In genomic region chr16:48356417-48356816, GRCm38 (mm10) we compare ENCODE assay signal across 24 mouse cellular contexts. TPM values are rescaled to one million over a fixed set of nuclear protein-coding genes. Genes with fewer than 3 reads are reported as not detected.
DNase-seq lines count a peak whose midpoint lies in the region; ATAC-seq and TF ChIP-seq lines count a peak whose summit lies in the region.
"Had no signal": no experiment of that assay in that cellular context is flagged by ENCODE, and none has a peak within 500 bp of the region (broad histone marks: within the 10 kb centered on the region; RNA-seq: fewer than 3 reads in every experiment).

No protein-coding gene starts in this region.

- no peaks in the 10 kb centered on the region for H3K9me3 ChIP-seq in liver, postnatal 0 days (ENCODE audit: low read length)
- H3K9me3 ChIP-seq in hindbrain, embryonic 12.5 days (replicated peaks): no peaks in the 10 kb centered on the region; the same call in 1 of the 2 replicates
- H3K9me3 ChIP-seq: heart, embryonic 15.5 days; hindbrain, embryonic 15.5 days; limb, embryonic 10.5 days had no signal

- H3K9ac ChIP-seq in liver, adult 2 months (ENCODE audit: low read depth, low read length): no peak overlapping the region
- no peak overlapping the region for H3K9ac ChIP-seq in liver, postnatal 0 days (replicated peaks)
- no peak overlapping the region for H3K9ac ChIP-seq in hindbrain, embryonic 12.5 days
- H3K9ac ChIP-seq: forebrain, postnatal 0 days; heart, embryonic 15.5 days; hindbrain, embryonic 15.5 days; liver, embryonic 14.5 days had no signal

- peak; percentile 1 for DNase-seq in liver, adult 2 months (ENCODE audit: extremely low read depth, low read depth, low spot score)
- DNase-seq in liver, postnatal 0 days: no peak
- DNase-seq in NIH3T3 (ENCODE audit: low read depth): peak; percentile 16
- DNase-seq in adrenal gland, postnatal 10 days: peak; percentile 40
- peak; percentile 48 for DNase-seq in lung, postnatal 36 days
- DNase-seq in left cerebral cortex, adult 11 months (ENCODE audit: low spot score): no peak
- DNase-seq: cerebellum, postnatal 36 days; forebrain, postnatal 0 days; gastrocnemius, postnatal 10 days; kidney, adult 8-10 months; layer of hippocampus, postnatal 36 days; right cerebral cortex, postnatal 4 days; thymus, adult 18-20 months had no signal

- no peaks in the 10 kb centered on the region for H3K4me1 ChIP-seq in liver, adult 2 months (ENCODE audit: control insufficient read depth, insufficient read depth, low read length)
- H3K4me1 ChIP-seq in liver, postnatal 0 days (ENCODE audit: insufficient read depth): no peaks in the 10 kb centered on the region
- no peaks in the 10 kb centered on the region for H3K4me1 ChIP-seq in hindbrain, embryonic 12.5 days
- H3K4me1 ChIP-seq: heart, embryonic 15.5 days; hindbrain, embryonic 15.5 days; limb, embryonic 10.5 days; megakaryocyte, embryonic 14.5 days had no signal

- H3K4me3 ChIP-seq in liver, adult 2 months (ENCODE audit: insufficient read depth, low read depth, low read length): no peak overlapping the region
- H3K4me3 ChIP-seq in liver, postnatal 0 days (ENCODE audit: low read depth, low read length): no peak overlapping the region
- H3K4me3 ChIP-seq in hindbrain, embryonic 12.5 days: no peak overlapping the region
- H3K4me3 ChIP-seq: heart, embryonic 15.5 days; hindbrain, embryonic 15.5 days; limb, embryonic 10.5 days; megakaryocyte, embryonic 14.5 days had no signal

- no peaks in the 10 kb centered on the region for H3K79me2 ChIP-seq in liver, adult 2 months (ENCODE audit: control insufficient read depth, insufficient read depth, low read length)

- TF ChIP-seq CTCF in liver, adult 2 months (IDR thresholded peaks at IDR 0.05; ENCODE audit: low read depth, low read length): no peak
- no peak for TF ChIP-seq CTCF in liver, postnatal 0 days (IDR thresholded peaks at IDR 0.05; ENCODE audit: low read depth)

- ATAC-seq in liver, postnatal 0 days: no peak
- no peak for ATAC-seq in hindbrain, embryonic 12.5 days (ENCODE audit: low FRiP score)
- ATAC-seq: forebrain, postnatal 0 days; midbrain, embryonic 16.5 days; Patski had no signal

- no peak for TF ChIP-seq POLR2A in liver, adult 2 months (IDR thresholded peaks at IDR 0.05; ENCODE audit: extremely low read depth, insufficient read depth, low read length)

- TF ChIP-seq EP300 in liver, postnatal 0 days (IDR thresholded peaks at IDR 0.05; ENCODE audit: low read depth): no peak

- WGBS in liver, adult 2 months: 66% methylated on average over 1 of the region's 1 CpGs
- 88% methylated on average over 1 of the region's 1 CpGs for WGBS in liver, postnatal 0 days (ENCODE audit: insufficient replicate concordance)
- WGBS in hindbrain, embryonic 12.5 days: 97% methylated on average over 1 of the region's 1 CpGs

- H3K4me2 ChIP-seq in liver, postnatal 0 days (ENCODE audit: low read depth, low read length): no peak overlapping the region
- H3K4me2 ChIP-seq in hindbrain, embryonic 12.5 days (replicated peaks): no peak overlapping the region
- H3K4me2 ChIP-seq: heart, embryonic 15.5 days; hindbrain, embryonic 15.5 days had no signal

- H3K36me3 ChIP-seq in liver, adult 2 months (ENCODE audit: control insufficient read depth, insufficient read depth, low read length): no peaks in the 10 kb centered on the region
- H3K36me3 ChIP-seq in liver, postnatal 0 days (replicated peaks; ENCODE audit: insufficient read depth, low read length): no peaks in the 10 kb centered on the region
- no peaks in the 10 kb centered on the region for H3K36me3 ChIP-seq in hindbrain, embryonic 12.5 days
- H3K36me3 ChIP-seq: heart, embryonic 15.5 days; hindbrain, embryonic 15.5 days; limb, embryonic 10.5 days had no signal

- H3K27me3 ChIP-seq in liver, adult 2 months (ENCODE audit: control insufficient read depth, insufficient read depth, low read length): no peaks in the 10 kb centered on the region
- no peaks in the 10 kb centered on the region for H3K27me3 ChIP-seq in liver, postnatal 0 days (ENCODE audit: insufficient read depth, low read length)
- H3K27me3 ChIP-seq in hindbrain, embryonic 12.5 days: no peaks in the 10 kb centered on the region
- H3K27me3 ChIP-seq: heart, embryonic 15.5 days; hindbrain, embryonic 15.5 days; megakaryocyte, embryonic 14.5 days; Patski had no signal

- no peak overlapping the region for H3K27ac ChIP-seq in liver, adult 2 months (replicated peaks; ENCODE audit: insufficient read depth, low read depth, low read length)
- no peak overlapping the region for H3K27ac ChIP-seq in liver, postnatal 0 days (ENCODE audit: low read depth)
- no peak overlapping the region for H3K27ac ChIP-seq in hindbrain, embryonic 12.5 days
- H3K27ac ChIP-seq: heart, embryonic 15.5 days; hindbrain, embryonic 15.5 days; limb, embryonic 10.5 days; liver, embryonic 14.5 days had no signal

RNA-seq across cellular contexts. Expression of gene Dppa2, which starts 52.7 kb away (rescaled TPM):
- not detected in 2 replicates for total RNA-seq in liver, adult 2 months (2014; rRNA removed)
- polyA plus RNA-seq in liver, adult 2 months (2012; rRNA removed): not detected in 2 replicates
- polyA plus RNA-seq in liver, postnatal 0 days (2015; fragmentation: Nextera tagmentation; extraction: Ambion mirVana): not detected in 2 replicates
- not detected for total RNA-seq in adrenal gland, postnatal 10 days (2021)
- not detected in 2 replicates for polyA plus RNA-seq in hindbrain, embryonic 12.5 days (2016; fragmentation: Nextera tagmentation; extraction: Ambion mirVana)
- total RNA-seq: adrenal gland, adult 18-20 months; forebrain, postnatal 0 days; gastrocnemius, postnatal 10 days; layer of hippocampus, postnatal 36 days had no signal
- polyA plus RNA-seq: embryonic facial prominence, embryonic 11.5 days; forebrain, postnatal 0 days; heart, embryonic 15.5 days; large intestine, adult 2 months; limb, embryonic 10.5 days; liver, embryonic 14.5 days; midbrain, embryonic 16.5 days; Patski had no signal

RNA-seq across cellular contexts. Expression of gene Gm5485, which starts 55.8 kb away (rescaled TPM):
- total RNA-seq in liver, adult 2 months (2014; rRNA removed): not detected in 2 replicates
- polyA plus RNA-seq in liver, adult 2 months (2012; rRNA removed): not detected in 2 replicates
- not detected in 2 replicates for polyA plus RNA-seq in liver, postnatal 0 days (2015; fragmentation: Nextera tagmentation; extraction: Ambion mirVana)
- not detected for total RNA-seq in adrenal gland, postnatal 10 days (2021)
- polyA plus RNA-seq in hindbrain, embryonic 12.5 days (2016; fragmentation: Nextera tagmentation; extraction: Ambion mirVana): not detected in 2 replicates
- total RNA-seq: adrenal gland, adult 18-20 months; forebrain, postnatal 0 days; gastrocnemius, postnatal 10 days; layer of hippocampus, postnatal 36 days had no signal
- polyA plus RNA-seq: embryonic facial prominence, embryonic 11.5 days; forebrain, postnatal 0 days; heart, embryonic 15.5 days; hindbrain, embryonic 15.5 days; limb, embryonic 10.5 days; liver, embryonic 14.5 days; midbrain, embryonic 16.5 days; Patski had no signal

Comparison
In these comparisons a context has a peak if more than half of its experiments do, and no peak if none do; other contexts are left out.
1. DNase-seq: peak in liver, adult 2 months (single experiment), NIH3T3 (single experiment), adrenal gland, postnatal 10 days (single experiment) and lung, postnatal 36 days (single experiment); none in liver, postnatal 0 days (single experiment) and left cerebral cortex, adult 11 months (single experiment).